Mouse (Mus musculus) thymus, postnatal 0 days (tissue): Measurements from ENCODE around the gene H2-Aa. TPM values are rescaled to one million over a fixed set of nuclear protein-coding genes. Genes with fewer than 3 reads are reported as not detected.

Experiments
- DNase-seq: peaks from one replicate; pipeline ENCODE4 v3.0.0-alpha.2; 2015; ENCODE audit warnings: low spot score
- polyA plus RNA-seq: library from polyadenylated mRNA; unstranded; fragments of >200 nt; fragmentation: Nextera tagmentation; extraction: Ambion mirVana; gene quantifications from 2 replicates; pipeline ENCODE4 v1.2.1, GENCODE M21; 2015

Gene H2-Aa
- polyA plus RNA-seq, 1 experiment from 2014 or later = 995 TPM

DNA sequence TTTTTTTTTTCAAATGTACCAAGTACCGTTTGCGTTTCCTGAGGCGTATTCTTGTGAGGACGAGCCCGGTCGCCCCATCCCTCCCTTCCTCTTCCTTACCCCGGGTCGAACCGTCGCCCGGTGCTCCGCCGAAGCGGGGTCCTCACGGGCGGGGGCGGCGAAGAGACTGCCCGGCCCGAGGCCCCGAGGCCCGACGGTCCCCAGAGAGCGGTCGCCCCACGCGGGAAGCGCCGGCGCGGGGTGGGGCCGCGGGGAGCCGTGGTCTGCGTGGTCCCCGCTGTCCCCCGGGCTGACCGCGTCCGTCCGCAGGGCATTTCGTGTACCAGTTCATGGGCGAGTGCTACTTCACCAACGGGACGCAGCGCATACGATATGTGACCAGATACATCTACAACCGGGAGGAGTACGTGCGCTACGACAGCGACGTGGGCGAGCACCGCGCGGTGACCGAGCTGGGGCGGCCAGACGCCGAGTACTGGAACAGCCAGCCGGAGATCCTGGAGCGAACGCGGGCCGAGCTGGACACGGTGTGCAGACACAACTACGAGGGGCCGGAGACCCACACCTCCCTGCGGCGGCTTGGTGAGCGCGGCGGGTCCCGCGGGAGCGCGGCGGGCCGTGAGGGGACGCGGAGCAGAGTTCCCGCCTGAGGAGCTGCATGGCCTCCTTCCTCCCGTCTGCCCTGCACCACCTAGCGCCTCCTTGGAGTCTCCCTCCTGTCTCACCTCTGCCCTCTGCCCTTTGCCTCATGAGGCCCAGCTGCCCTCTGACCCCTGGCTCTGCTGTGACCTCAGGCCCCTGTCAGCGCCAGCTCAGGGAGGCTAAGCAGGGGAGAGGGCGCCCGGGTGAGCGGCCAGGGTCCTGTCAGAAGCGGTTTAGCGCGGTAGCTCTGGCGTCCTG is 22.9 kb downstream of the H2-Aa start:
- peak; percentile 29 for DNase-seq

DNA sequence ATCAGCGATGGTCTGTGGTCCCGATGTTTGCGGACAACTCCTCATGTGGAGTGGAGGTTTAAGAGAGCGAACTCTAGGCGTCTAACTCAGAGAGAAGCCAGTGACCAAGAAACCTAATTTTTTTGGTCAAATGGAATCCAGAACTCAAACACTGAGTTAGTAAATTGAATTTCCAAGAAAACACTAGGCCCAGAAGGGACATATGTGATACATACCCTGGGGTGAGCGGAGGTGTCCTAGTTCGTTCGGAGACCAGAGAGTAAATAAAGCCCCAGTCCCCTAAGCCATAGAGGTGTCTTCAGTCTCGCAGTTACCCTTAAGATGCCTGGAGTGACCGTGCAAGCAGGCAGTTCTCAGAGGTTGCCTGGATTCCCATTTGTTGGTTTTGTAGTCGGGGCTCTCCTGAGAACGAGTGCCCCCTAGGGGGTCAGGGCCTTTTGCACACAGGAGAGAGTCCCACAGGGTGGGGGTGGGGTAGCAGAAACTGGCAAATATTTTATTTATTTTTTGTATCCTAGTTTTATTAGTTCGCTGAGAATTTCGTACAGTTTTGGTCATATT is 23.7 kb downstream of the H2-Aa start:
- peak; percentile 55 for DNase-seq

DNA sequence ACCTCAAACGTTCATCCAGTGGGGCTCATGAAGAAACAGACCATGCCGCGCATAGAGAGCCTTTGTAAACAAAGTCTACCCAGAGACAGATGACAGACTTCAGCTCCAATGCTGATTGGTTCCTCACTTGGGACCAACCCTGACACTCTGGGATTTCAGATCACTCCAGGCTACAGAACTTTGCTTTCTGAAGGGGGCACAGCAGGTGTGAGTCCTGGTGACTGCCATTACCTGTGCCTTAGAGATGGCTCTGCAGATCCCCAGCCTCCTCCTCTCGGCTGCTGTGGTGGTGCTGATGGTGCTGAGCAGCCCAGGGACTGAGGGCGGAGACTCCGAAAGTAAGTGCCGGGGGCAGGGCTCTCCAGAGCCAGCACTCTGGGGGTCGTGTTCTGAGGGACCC is 24.6 kb downstream of the H2-Aa start:
- peak; percentile 91 for DNase-seq

DNA sequence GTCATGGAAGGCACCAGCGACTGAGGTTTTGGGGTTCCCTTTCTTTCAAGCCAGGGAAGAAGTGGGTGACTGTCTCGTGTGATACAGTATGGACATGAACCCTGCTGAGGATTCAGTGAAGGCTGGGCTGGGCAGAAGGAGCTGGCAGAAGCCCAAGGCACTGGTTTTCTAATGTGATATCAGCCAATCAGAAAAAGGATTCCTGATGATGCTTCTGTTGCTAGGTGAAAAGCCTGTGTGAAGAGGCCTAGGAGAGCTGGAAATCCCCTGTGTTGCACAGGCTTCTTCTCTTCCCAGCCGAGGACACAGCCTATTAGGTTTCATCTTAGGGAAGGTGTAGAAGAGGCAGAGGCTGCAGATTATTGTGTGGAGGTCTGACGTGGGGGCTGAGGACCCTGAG is 26.1 kb downstream of the H2-Aa start:
- peak; percentile 76 for DNase-seq

DNA sequence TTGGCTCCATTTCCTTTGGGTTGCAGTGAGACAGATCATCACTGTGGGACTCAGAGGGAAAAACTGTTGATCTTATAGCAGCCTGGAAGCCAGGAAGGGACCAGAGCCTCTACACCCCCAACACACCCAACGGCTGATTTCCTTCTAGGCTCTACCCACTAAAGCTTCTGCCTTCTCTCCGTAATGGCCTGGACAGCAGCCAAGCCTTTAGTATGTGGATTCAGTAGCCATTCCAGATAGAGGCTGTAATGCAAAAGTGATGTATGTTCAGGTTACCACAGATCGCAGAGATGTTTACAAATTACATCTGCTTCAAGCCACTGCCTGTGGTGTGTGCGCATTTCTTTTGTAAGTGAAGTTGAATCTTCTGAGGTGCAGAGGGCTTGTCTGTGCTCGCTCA is 27.1 kb downstream of the H2-Aa start:
- no peak for DNase-seq

DNA sequence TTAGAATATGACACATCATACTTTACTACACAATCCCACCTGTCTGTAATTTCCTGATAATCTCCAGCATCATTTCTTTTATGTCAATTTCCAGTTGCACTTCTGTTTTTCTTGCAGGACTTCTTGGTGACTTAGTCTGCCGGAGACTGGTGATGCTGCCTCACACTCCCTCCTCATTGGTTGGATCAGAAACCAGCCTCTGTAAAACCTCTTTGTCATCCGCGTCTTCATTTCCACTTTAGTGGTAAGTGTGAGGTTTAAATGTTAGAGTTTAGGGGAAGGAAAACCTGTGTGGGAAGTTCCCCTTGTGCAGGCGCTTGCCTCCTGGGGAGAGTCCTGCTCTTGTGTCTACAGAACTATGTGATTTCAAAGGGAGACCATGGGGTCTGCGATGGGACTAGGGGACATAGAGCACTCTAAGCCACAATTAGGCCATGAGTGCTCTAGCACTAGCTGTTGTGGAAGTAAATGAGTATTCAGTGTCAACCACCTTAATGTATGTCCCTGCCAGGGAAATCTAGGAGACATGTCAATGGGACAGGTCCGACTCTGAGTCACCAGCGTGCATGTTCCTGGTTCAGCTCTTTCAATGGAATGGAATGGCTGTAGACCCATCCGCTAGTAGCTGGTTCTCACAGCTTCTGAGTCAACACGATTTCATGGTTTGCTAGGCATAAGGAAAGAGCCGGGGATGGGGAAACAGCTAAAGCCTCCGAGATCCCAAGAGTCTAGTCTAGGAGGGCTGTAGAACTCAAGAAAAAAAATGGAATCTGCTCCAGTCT is 29.8 kb downstream of the H2-Aa start, which contains the start of gene H2-Ab1:
TSS of gene H2-Ab1 (plus strand) at position 96 of the 782 bp plus-strand sequence.
- peak; percentile 86 for DNase-seq

DNA sequence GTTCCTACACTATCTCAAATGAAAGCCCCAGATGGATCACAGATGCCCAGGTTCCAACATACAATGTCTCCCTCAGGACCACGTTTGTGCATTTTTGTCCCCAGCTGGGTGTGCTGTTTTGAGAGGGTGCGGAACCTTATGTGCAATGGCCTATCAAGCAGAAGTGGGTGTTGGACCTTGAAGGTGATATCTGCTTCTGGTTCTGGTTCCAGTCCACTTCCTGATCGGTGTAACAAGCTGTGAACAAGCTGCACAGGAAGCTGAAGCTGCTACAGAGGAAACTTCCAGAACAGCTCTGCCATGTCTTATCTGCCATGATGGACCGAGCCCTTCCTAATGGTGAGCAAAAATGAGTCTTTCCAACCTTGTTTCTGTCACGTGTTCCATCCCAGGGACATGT is 31.1 kb downstream of the H2-Aa start:
- DNase-seq = no peak

DNA sequence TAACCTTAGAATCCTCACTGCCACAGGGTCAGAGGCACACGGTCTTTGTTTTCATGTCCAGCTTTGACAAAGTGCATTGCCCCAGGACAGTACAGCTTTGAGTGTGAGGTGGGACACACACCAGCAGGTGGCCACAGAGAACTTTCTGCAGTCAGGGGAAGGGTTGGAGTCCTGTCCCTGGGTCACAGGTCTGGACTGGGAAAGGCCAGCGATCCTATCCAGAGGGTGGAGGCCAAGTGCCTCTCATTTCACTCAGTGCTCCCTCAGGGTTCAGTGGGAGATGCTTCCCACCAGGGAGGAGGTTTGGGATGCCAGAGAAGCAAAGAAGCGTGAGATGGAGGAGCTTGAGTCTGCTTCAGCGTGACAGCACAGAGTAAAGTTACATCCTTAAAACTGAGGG is 36.0 kb downstream of the H2-Aa start:
- no peak for DNase-seq

DNA sequence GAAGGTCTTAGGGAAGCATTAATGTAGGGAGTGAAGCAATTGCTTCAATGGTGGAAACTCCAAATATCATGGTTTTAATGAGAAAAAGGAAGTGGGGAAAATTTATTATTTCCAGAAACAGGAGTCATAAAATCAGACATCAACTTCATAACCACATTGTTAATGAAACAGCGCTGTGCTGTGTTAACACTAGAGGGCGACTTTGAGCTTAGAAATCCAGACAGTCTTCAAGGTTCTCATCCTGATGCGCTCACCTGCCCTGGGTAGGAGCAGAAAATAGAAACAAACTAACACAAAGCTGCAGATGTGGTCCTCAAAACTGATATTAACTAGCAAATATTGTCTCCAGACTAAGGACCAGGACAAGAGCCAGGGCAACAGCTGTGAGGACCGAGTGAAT is 37.7 kb downstream of the H2-Aa start:
- peak; percentile 70 for DNase-seq

DNA sequence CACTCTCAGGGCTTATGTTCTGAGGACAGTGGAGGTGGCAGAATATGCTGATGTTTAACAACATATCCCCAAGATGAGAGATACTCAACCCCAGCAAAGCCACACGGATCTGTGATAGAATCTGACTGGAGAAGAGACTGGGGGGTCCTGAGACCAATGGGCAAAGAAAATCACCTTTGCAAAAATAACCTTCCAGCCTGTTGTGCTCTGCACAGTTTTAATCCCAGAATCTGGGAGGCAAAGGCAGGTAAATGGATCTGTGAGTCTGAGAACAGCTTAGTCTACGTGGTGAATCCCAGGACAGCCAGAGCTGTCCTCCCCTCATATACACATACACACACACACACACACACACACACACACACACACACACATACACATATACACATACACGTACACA is 38.3 kb downstream of the H2-Aa start:
- no peak for DNase-seq

DNA sequence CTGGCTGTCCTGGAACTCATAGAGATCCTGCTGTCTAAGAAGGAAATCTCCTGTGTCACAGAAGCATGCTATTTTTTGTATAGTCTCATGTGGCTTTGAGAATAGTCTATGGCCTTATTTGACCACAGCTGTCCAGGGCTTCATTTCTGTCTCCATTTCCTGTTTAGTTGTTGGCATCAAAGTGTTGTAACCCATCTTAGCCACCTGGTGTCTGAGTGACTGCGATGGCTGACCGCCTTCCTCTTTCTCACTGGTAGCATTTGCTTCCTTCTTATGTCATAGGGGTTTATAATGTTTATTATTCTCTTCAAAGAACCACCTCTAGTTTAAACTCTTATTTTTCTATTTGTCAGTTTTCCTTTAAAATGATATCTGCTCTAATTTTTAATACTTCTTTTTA is 38.9 kb downstream of the H2-Aa start:
- DNase-seq = no peak

DNA sequence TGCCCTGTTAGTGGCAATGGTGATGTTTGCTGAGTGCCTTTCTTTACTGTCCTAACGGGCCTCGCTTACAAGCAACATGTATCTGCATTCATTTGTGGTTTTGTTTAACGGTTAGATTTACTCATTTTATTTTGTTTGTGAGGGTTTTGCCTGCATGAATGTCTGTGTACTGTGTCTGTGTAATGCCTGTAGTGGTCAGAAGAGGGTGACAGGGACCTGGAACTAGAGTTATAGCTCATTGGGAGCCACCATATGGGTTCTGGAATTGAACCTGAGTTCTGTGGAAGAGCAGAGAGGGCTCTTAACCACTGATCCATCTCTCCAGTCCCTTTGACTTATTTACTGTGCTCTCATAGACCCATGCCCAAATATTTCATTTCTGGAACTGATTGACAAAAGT is 40.6 kb downstream of the H2-Aa start:
- no peak for DNase-seq

DNA sequence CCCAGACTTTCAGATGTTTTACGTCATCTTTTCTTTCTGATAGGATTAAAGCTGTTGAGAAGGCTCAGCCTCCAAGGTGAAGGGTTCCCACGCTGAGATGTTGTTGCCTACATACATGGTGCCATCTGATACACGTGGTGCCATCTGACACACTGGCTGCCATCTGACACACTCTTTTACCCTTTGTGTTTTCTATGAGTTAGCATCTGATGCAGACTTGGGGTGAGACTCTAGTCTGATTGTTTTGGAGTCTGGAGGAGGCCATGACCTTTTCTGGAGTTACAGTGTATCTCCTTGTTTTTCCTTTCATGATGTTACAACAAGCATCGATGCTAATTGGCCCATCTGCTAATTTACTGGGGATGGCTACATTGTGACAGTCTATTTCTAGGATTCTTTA is 43.0 kb downstream of the H2-Aa start:
- DNase-seq = no peak

DNA sequence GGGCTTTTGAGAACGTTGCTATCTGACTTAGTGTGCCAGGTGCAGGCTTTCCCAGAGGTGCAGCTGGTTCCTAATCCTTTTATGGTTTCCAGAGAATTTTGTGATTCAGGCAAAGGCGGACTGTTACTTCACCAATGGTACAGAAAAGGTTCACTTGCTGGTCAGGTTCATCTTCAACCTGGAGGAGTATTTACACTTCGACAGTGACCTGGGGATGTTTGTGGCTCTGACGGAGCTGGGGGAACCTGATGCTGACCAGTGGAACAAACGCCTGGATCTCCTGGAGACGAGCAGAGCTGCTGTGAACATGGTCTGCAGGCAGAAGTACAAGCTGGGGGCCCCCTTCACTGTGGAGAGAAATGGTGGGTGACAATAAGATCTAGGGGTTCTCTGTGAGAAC is 46.7 kb downstream of the H2-Aa start:
- DNase-seq = no peak

DNA sequence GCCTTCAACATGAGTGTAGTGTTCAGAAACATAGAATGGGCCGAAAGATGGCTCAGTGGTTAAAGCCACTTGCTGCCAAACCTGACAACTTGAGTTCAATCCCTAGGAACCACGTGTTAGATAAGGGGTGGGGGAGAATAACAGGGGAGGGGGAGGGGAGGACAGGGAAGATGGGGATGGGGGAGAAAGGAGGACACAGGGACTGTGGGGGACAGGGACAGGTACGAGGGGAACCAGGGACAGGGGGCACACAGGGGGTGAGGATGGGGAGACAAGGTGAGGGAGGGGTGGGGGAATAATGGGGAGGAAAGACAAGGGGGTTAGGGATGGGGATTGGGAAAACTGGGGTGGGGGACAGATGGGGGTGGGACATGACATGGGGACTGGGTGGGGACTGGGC is 47.3 kb downstream of the H2-Aa start:
- DNase-seq = no peak

DNA sequence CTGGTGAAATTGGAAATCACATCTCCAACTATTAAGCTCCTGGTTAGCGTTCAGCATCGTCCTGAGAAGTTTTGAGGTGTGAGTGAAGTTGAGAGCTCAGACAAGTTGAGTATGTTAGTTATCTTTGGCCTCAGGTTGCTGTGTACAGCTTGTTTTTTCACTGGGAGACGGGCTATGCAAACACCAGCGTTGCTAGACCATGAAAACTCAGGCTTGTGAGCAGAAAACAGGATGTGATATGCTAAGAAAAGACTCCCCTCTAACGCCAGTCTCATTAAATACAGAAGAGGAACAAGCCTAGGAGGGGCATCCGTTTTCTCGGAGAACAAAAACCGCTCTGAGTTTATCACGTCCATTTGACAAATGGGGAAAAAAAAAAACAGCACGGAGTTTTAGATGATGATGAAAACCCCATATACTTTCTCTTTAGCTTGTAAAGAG is 48.0 kb downstream of the H2-Aa start:
- peak; percentile 47 for DNase-seq

DNA sequence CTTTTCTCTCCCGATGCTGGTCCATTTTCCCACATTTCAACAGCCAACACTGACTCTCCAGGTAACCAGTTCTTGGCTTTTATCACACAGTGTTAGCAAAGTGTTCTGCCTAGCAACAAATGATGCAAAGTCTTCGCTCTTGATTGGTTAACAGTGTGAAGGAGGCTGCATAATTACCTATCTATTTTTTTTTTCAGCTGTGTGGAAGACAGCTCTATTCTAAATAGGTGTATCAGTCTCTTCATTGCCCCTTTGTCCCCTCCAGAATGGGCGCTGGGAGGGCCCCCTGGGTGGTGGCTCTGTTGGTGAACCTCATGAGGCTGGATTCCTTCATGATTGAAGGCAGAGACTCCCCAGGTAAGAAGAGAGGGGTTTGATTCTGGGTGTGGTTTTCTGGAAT is 48.9 kb downstream of the H2-Aa start, which contains the start of gene H2-Ob:
TSS of gene H2-Ob (plus strand) at position 198 of the 400 bp plus-strand sequence.
- peak; percentile 84 for DNase-seq

DNA sequence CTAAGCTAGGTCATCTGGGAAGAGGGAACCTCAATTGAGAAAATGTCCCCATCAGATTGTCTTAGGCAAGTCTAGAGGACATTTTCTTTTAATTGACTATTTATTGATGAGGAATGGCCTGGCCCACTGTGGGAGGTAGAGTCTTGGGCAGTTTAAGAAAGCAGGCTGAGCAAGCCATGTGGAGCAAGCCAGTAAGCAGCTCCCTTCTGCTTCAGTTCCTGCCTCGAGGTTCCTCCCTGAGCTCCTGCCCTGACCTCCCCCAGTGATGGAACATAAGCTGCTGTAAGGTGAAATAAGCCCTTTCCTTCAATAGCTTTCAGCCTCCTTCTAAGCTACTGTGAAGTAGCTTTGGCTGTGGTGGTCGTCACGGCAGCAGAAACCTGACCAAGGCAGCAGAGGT is 49.9 kb downstream of the H2-Aa start:
- DNase-seq = no peak

DNA sequence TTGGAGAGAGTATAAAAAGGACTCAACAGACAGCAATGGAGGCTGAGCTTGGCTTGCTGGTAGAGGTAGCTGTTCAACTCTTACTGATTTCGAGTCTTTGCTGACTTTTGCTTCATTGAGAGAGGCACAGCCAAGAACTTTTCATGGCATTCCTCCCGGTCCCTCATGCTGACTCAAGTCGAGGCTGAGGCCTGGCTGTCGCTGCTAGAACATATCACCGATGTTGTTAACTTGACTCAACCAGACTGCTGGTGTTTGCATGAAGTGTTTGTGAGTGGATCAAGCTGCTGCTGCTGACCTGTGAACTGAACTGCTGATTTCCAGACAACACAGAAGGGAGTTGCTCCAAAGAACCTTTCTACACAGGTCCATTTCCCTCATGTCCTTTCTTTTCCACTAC is 50.9 kb downstream of the H2-Aa start:
- DNase-seq = no peak

DNA sequence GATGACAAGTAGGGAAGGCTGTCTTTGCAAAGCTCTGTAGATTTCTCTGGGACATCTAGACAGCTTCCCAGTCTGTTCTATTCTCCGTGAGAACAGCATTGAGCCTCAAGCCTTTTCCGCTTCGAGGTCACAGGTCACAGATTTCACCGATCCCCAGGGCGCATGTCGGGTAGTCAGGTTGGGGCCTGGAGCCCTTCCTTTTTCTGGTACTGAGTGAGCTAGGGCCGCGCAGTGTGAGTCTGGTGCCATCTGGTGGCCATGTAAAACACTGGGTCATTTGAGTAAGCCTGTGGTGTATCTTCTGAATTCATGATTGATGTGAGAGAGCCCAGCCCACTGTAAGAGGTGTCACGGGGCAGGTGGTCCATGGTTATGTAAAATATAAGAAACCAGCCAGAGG is 52.7 kb downstream of the H2-Aa start:
- DNase-seq = peak; percentile 93
